Mouse (Mus musculus) heart, postnatal 0 days (tissue): ENCODE results near the gene Bcl3.

Experiments used
- CTCF ChIP-seq: IDR thresholded peaks from 2 replicates; pipeline ENCODE4 v1.5.1; 2016; ENCODE audit warnings: antibody characterized with exemption, control low read depth, low read depth
- EP300 ChIP-seq: IDR thresholded peaks from 2 replicates; pipeline ENCODE4 v1.6.1; 2016; ENCODE audit warnings: antibody characterized with exemption, low read depth

- TF ChIP-seq CTCF = no peak
- no peak for TF ChIP-seq EP300
Measured at GRCm38 (mm10) chr7:19834055-19834454, 11.5 kb upstream of the Bcl3 start.
